Mouse (Mus musculus) liver (tissue): ENCODE data around the gene Gm2056.
"Not testable (repeated sequence)": the region's sequence is repeated elsewhere in the genome, so short reads cannot be mapped to it uniquely, and the experiment has no call there.

Experiments
- DNase-seq: peaks from one replicate; pipeline ENCODE4 v3.0.0-alpha.2; 2020; ENCODE audit warnings: mixed read lengths

The Gm2056 gene

DNA sequence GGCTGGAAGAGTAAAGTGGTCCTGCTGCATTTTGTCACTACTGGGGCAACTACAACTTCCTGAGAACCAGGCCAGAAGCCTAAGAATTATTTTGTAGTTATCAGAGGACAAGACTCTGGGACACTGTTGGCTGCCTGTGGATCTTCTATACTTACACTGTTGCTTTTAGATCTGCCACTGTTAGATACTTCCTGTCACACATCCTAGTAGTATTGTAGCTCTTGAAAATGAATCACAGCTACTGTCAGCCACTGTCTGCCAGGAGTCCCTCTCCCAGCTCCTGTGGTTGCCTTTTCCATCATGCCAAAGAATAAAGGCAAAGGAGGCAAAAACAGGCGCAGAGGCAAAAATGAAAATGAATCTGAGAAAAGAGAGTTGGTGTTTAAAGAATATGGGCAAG lies at the start of gene Gm2056:
Gene Gm2056 (plus strand): TSS at position 301 of the 400 bp plus-strand sequence.
- not testable (repeated sequence) for DNase-seq

DNA sequence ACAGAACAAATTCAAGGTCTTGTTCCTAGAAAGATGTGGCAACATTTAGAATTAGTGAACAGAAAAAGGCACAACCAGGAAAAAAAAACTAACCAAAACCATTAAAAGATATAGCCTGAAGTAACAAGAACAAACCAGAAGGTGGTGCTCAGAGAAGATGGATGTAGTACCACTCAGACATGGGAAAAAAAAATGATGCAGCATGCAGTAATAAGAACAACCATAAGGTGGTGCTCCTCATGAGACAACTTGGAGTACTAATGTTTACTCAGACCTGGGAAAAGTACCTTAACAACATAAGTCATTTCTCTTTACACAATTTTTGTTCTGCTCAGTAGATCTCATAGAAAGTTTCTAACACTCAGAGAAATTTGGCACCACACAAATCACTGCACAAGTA lies 42.8 kb upstream of the Gm2056 start:
- DNase-seq: not testable (repeated sequence)

DNA sequence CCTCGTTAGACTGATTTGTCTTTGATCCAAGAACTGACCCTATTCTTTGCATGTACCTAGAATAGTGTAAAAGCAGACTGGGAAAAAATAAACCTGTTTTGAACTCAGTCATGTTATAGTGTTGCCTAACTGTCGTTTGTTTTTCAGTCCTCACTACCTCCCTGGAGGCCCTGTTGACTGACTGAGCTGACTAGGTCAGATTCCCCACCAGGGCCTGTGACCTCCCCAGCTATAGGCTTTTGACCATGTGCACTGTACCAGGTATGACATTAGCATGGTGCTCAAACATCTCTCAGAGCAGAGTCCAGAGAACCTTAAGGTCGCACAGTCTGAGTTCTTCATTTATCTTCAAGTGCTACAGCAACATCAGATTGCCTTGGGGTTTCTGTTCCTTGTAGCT lies 22.7 kb upstream of the Gm2056 start:
- DNase-seq: not testable (repeated sequence)

DNA sequence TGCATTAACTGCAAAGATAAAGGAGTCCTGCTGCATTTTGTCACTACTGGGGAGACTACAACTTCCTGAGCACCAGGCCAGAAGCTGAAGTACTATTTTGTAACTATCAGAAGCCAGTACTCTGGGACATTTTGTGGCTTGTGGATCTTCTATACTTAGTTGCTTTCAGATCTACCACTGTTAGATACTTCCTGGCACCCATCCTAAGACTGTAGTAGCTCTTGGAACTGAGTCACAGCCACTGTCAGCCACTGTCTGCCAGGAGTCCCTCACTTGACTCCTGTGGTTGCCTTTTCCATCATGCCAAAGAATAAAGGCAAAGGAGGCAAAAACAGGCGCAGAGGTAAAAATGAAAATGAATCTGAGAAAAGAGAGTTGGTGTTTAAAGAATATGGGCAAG lies 15.3 kb upstream of the Gm2056 start, which contains the start of gene Gm2075:
Gene Gm2075 (plus strand): TSS at position 301 of the 400 bp plus-strand sequence.
- not testable (repeated sequence) for DNase-seq

DNA sequence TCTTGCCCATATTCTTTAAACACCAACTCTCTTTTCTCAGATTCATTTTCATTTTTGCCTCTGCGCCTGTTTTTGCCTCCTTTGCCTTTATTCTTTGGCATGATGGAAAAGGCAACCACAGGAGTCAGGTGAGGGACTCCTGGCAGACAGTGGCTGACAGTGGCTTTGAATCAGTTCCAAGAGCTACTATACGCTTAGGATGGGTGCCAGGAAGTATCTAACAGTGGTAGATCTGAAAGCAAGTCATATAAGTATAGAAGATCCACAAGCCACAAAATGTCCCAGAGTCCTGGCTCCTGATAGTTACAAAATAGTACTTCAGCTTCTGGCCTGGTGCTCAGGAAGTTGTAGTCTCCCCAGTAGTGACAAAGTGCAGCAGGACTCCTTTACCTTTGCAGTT lies 8.1 kb upstream of the Gm2056 start, which contains the start of gene Gm6803:
Gene Gm6803 (minus strand): TSS at position 101 of the 400 bp plus-strand sequence.
- DNase-seq: not testable (repeated sequence)

DNA sequence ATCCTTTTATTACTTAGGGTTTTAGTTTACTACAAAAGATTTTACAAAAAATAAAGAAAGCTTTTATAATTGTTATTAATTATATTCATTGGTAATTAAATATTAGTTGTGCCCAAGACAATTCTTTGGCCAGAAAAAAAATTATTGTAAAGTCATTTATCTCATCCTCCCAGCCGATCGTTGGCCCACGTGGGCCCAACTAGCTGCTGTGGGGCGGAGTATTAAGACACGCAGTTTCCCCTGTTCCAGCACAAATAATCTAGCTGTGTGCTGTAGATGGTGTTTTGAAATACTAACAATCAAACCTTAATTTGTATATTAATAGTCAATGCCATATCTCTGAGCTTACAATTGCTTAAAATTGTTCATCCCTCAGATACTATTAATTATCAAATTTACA lies 5.4 kb downstream of the Gm2056 start:
- DNase-seq: not testable (repeated sequence)

DNA sequence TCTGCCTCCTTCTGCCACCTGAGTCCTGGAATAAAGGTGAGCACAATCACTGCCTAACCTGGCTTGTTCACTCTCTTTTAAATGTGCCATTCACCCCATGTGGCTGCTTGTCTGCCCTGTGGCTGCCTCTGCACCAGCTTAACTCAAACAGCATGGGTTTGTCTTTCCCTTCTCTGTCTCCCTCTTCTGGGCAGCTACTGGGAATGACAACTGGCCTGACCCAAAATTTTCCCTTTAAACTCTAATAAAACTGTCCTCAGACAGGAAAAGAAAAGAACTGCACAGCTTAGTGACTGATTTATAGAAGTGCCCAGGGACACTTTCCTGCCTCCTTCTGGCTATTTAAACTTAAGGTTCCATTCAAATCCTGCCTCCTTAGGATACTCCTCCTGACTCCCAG lies 12.3 kb downstream of the Gm2056 start:
- DNase-seq: not testable (repeated sequence)

DNA sequence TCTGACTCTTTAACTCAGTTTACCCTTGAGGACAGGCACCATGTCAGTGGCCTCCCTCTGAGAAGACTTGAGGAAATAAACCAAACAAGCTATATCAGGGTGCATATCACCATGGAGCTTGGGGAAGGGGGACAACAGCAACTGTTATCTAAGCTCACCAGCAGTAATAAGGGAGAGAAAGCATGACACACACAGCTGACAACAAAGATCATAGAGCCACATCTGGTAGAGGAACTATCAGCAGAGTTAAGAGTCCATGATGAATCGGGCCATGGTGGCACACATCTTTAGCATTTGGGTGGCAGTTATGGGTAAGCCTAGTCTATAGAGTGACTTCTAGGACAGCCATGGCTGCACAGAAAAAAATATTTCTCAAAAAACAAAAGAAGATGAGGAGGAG lies 12.9 kb downstream of the Gm2056 start:
- DNase-seq: not testable (repeated sequence)

DNA sequence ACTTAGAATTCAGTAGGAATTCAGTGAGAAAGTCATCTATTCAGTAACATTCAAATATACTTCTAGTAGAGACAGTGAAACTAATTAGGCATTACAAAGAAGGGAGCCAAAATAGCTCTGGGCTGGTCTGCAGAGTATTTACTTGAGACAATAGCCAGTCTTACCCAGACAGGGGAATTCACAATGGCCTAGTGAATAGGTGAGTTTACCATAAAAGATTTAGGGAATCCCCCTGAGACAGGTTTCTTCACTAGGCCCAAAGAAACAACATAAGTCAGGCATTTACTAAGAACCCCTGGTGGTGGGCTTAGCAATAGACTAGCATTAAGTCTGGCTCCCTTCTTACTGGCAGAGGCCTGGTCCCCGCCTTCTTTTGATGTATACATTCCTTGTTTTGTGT lies 18.4 kb downstream of the Gm2056 start:
- DNase-seq: not testable (repeated sequence)
